Comparison of ENCODE assay signal across 19 mouse cellular contexts in the genomic region with DNA sequence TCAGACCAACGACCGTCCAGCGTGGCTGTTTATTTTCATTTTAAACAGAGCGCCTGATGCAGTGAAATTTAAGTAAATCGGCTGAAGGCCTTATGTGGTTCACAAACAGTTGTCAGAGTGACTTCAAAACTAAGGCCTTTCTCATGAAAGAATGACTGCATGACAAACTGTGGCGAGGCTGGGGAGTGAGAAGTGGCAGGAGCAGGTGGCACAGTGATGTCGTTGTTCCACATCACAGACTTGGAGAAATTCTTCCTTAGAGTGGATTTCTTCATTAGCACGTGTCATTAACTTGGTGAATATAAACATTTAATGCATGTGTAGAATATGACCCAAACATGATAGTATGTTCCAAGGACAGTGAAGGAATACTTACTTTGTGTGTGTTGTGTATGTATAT.
DNase-seq lines count a peak whose midpoint lies in the region; ATAC-seq and TF ChIP-seq lines count a peak whose summit lies in the region.
"Had no signal": no experiment of that assay in that cellular context is flagged by ENCODE, and none has a peak within 500 bp of the region (broad histone marks: within the 10 kb centered on the region; RNA-seq: fewer than 3 reads in every experiment).

No protein-coding gene starts in this region.

- TF ChIP-seq POLR2A in limb, embryonic 14.5 days (IDR thresholded peaks at IDR 0.05; ENCODE audit: borderline replicate concordance, extremely low read depth, insufficient read depth, insufficient read length) = no peak
- no peak for TF ChIP-seq POLR2A in brain, embryonic 14.5 days (IDR thresholded peaks at IDR 0.05; ENCODE audit: borderline replicate concordance, extremely low read depth, insufficient read depth, insufficient read length, poor library complexity, severe bottlenecking)

- H3K27ac ChIP-seq in heart, embryonic 12.5 days (ENCODE audit: poor library complexity, severe bottlenecking) = no peak overlapping the region
- no peak overlapping the region for H3K27ac ChIP-seq in limb, embryonic 14.5 days (replicated peaks; ENCODE audit: low read depth, low read length)
- H3K27ac ChIP-seq in limb, embryonic 10.5 days = no peak overlapping the region
- no peak overlapping the region for H3K27ac ChIP-seq in hindbrain, embryonic 13.5 days
- H3K27ac ChIP-seq: forebrain, embryonic 12.5 days; hindbrain, postnatal 0 days had no signal

- no peaks in the 10 kb centered on the region for H3K27me3 ChIP-seq in heart, embryonic 12.5 days (replicated peaks)
- no peaks in the 10 kb centered on the region for H3K27me3 ChIP-seq in limb, embryonic 14.5 days (ENCODE audit: control insufficient read depth, insufficient read depth, low read length)
- no peaks in the 10 kb centered on the region for H3K27me3 ChIP-seq in limb, embryonic 10.5 days (ENCODE audit: low read depth, poor library complexity, severe bottlenecking)
- H3K27me3 ChIP-seq in hindbrain, embryonic 13.5 days = no peaks in the 10 kb centered on the region
- H3K27me3 ChIP-seq: embryonic facial prominence, embryonic 12.5 days; forebrain, embryonic 12.5 days; hindbrain, embryonic 12.5 days had no signal

- no peaks in the 10 kb centered on the region for H3K9me3 ChIP-seq in heart, embryonic 12.5 days (replicated peaks)
- H3K9me3 ChIP-seq in limb, embryonic 14.5 days (ENCODE audit: control insufficient read depth, low read length) = no peaks in the 10 kb centered on the region
- H3K9me3 ChIP-seq in limb, embryonic 10.5 days (replicated peaks) = no peaks in the 10 kb centered on the region
- H3K9me3 ChIP-seq in hindbrain, embryonic 13.5 days = no peaks in the 10 kb centered on the region
- H3K9me3 ChIP-seq: embryonic facial prominence, embryonic 12.5 days; forebrain, embryonic 12.5 days; hindbrain, embryonic 12.5 days had no signal

- H3K4me2 ChIP-seq in heart, embryonic 12.5 days = no peak overlapping the region
- H3K4me2 ChIP-seq in limb, embryonic 14.5 days (replicated peaks; ENCODE audit: low read depth, low read length, severe bottlenecking) = no peak overlapping the region
- no peak overlapping the region for H3K4me2 ChIP-seq in hindbrain, embryonic 13.5 days
- H3K4me2 ChIP-seq: embryonic facial prominence, embryonic 12.5 days; forebrain, embryonic 12.5 days; hindbrain, embryonic 12.5 days had no signal

- peak; percentile 1 for DNase-seq in heart, adult 11 months
- peak; percentile 36 for DNase-seq in limb, embryonic 14.5 days (ENCODE audit: low spot score)
- no peak for DNase-seq in limb, embryonic 10.5 days (ENCODE audit: low spot score)
- peak; percentile 22 for DNase-seq in brain, embryonic 14.5 days (ENCODE audit: low read depth)
- DNase-seq: adrenal gland, adult 2 months; adrenal gland, postnatal 25 days; cerebellum, adult 2 months; cerebellum, postnatal 10 days; embryo, embryonic 11 days; gastrocnemius, postnatal 14 days; heart, postnatal 10 days; heart, postnatal 4 days had no signal

- 81% methylated on average over 8 of the region's 8 CpGs for WGBS in heart, embryonic 12.5 days
- 71% methylated on average over 8 of the region's 8 CpGs for WGBS in limb, embryonic 14.5 days
- WGBS in limb, embryonic 10.5 days = 85% methylated on average over 8 of the region's 8 CpGs
- WGBS in hindbrain, embryonic 13.5 days = 74% methylated on average over 8 of the region's 8 CpGs

- peaks cover 62% of the 10 kb centered on the region for H3K36me3 ChIP-seq in heart, embryonic 12.5 days
- peaks cover 65% of the 10 kb centered on the region for H3K36me3 ChIP-seq in limb, embryonic 14.5 days (ENCODE audit: control insufficient read depth, insufficient read depth, low read length)
- H3K36me3 ChIP-seq in limb, embryonic 10.5 days = peaks cover 76% of the 10 kb centered on the region
- peaks cover 37% of the 10 kb centered on the region for H3K36me3 ChIP-seq in hindbrain, embryonic 13.5 days

- no peak overlapping the region for H3K9ac ChIP-seq in heart, embryonic 12.5 days
- no peak overlapping the region for H3K9ac ChIP-seq in limb, embryonic 14.5 days (ENCODE audit: low read depth, low read length, severe bottlenecking)
- no peak overlapping the region for H3K9ac ChIP-seq in hindbrain, embryonic 13.5 days
- H3K9ac ChIP-seq: embryonic facial prominence, embryonic 12.5 days; forebrain, embryonic 12.5 days; hindbrain, embryonic 12.5 days had no signal

- no peak for ATAC-seq in heart, embryonic 12.5 days (ENCODE audit: insufficient number of reproducible peaks, low FRiP score)
- no peak for ATAC-seq in limb, embryonic 14.5 days (ENCODE audit: low FRiP score, low read depth)
- no peak for ATAC-seq in hindbrain, embryonic 13.5 days (ENCODE audit: low FRiP score)
- ATAC-seq: forebrain, embryonic 16.5 days; hindbrain, postnatal 0 days had no signal

- peaks cover 11% of the 10 kb centered on the region for H3K4me1 ChIP-seq in heart, embryonic 12.5 days (replicated peaks)
- H3K4me1 ChIP-seq in limb, embryonic 14.5 days (ENCODE audit: control insufficient read depth, insufficient read depth, low read length) = no peaks in the 10 kb centered on the region
- no peaks in the 10 kb centered on the region for H3K4me1 ChIP-seq in limb, embryonic 10.5 days
- H3K4me1 ChIP-seq in hindbrain, embryonic 13.5 days (replicated peaks) = peaks cover 14% of the 10 kb centered on the region
- H3K4me1 ChIP-seq: embryonic facial prominence, embryonic 12.5 days; forebrain, embryonic 12.5 days had no signal

- H3K4me3 ChIP-seq in heart, embryonic 12.5 days = no peak overlapping the region
- no peak overlapping the region for H3K4me3 ChIP-seq in limb, embryonic 14.5 days (replicated peaks; ENCODE audit: low read length)
- H3K4me3 ChIP-seq in limb, embryonic 10.5 days = no peak overlapping the region
- no peak overlapping the region for H3K4me3 ChIP-seq in hindbrain, embryonic 13.5 days
- H3K4me3 ChIP-seq: embryonic facial prominence, embryonic 12.5 days; forebrain, embryonic 12.5 days; hindbrain, embryonic 12.5 days had no signal

- TF ChIP-seq CTCF in brain, embryonic 14.5 days (IDR thresholded peaks at IDR 0.05; ENCODE audit: borderline replicate concordance, extremely low read depth, insufficient read depth, insufficient read length) = no peak
